Mouse (Mus musculus): Measurements from ENCODE around the gene St14.
A peak's percentile ranks its signal among the peaks of the same experiment; 100 is the strongest.
"Not testable (repeated sequence)": the region's sequence is repeated elsewhere in the genome, so short reads cannot be mapped to it uniquely, and the experiment has no call there.

Gene St14

GRCm38 (mm10) chr9:31082771-31083170 is 48.9 kb downstream of the St14 start:
- no peak for DNase-seq

GRCm38 (mm10) chr9:31082054-31082666 is 49.5 kb downstream of the St14 start:
- DNase-seq: peak; percentile 75

GRCm38 (mm10) chr9:31080726-31081125 is 50.9 kb downstream of the St14 start:
- DNase-seq: no peak

- no peak for DNase-seq
Observed at GRCm38 (mm10) chr9:31074836-31075235, 56.8 kb downstream of the St14 start.

GRCm38 (mm10) chr9:31073797-31074196 is 57.9 kb downstream of the St14 start:
- no peak for DNase-seq

- DNase-seq: no peak
Observed at GRCm38 (mm10) chr9:31072256-31072655, 59.4 kb downstream of the St14 start.

- no peak for DNase-seq
Observed at GRCm38 (mm10) chr9:31070706-31071105, 60.9 kb downstream of the St14 start.

GRCm38 (mm10) chr9:31058723-31059122 is 72.9 kb downstream of the St14 start:
- DNase-seq: no peak

- DNase-seq: not testable (repeated sequence)
Observed at GRCm38 (mm10) chr9:31051509-31051908, 80.1 kb downstream of the St14 start.

- DNase-seq: no peak
Observed at GRCm38 (mm10) chr9:31050208-31050607, 81.4 kb downstream of the St14 start.

Measured in kidney, postnatal 14 days (tissue).